Mouse (Mus musculus) testis, adult 2 months (tissue): Measurements from ENCODE around the gene Tnpo3.

Source experiments
- CTCF ChIP-seq: fragments of 200-500 bp; IDR thresholded peaks from 2 replicates; pipeline ENCODE4 v1.5.1; 2012; ENCODE audit warnings: low read depth, mild to moderate bottlenecking, inconsistent platforms, low read length, moderate library complexity; ENCODE audit not compliant: control insufficient read depth, insufficient read depth, insufficient replicate concordance
- POLR2A ChIP-seq: fragments of 200-500 bp; IDR thresholded peaks from 2 replicates; pipeline ENCODE4 v1.6.1; 2012; ENCODE audit warnings: low read depth, mild to moderate bottlenecking, inconsistent platforms, low read length, moderate library complexity; ENCODE audit not compliant: control insufficient read depth

DNA sequence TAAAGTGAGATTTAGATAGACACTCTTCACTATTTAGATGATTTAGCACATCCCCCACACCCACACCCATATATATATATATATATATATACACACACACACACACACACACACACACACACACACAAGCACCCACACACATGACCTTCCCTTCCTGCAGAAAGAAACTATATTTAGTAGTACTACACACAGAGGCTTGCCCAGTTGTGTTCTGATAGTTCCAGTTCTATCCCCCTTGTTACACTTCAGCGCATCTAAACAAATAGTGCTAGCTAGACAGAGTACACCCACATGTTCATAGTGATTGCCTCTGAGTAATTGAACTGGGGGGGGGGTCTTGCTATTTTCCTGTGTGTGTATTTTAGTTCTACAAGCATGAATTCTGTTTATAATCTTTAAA, 24.9 kb upstream of the Tnpo3 start:
- TF ChIP-seq CTCF (no peak), POLR2A (no peak)
